Comparison of ENCODE assay signal across 8 mouse cellular contexts in genomic region chrX:134308275-134308634, GRCm38 (mm10). TPM values are rescaled to one million over a fixed set of nuclear protein-coding genes. Genes with fewer than 3 reads are reported as not detected.
DNase-seq lines count a peak whose midpoint lies in the region; ATAC-seq and TF ChIP-seq lines count a peak whose summit lies in the region.

No protein-coding gene starts in this region.

- no peak for ATAC-seq in heart, embryonic 13.5 days (ENCODE audit: extremely low read depth, insufficient number of reproducible peaks, low FRiP score, low TSS enrichment)
- ATAC-seq in forebrain, embryonic 16.5 days: peak; percentile 57

- H3K9ac ChIP-seq in heart, embryonic 13.5 days: peak overlapping the region; percentile 78
- peak overlapping the region; percentile 93 for H3K9ac ChIP-seq in ES-E14 (ENCODE audit: insufficient read depth, low read depth, low read length, poor library complexity, severe bottlenecking)
- H3K9ac ChIP-seq in forebrain, embryonic 16.5 days (replicated peaks; ENCODE audit: low read depth, low read length): peak overlapping the region; percentile 42

- DNase-seq in heart, postnatal 14 days: no peak
- peak; percentile 24 for DNase-seq in ES-E14 (ENCODE audit: low read depth, low spot score)
- DNase-seq in adrenal gland, adult (ENCODE audit: inconsistent age in 2 of 2, low spot score in 1 of 2): no peak
- no peak for DNase-seq in lung, adult 2 months
- DNase-seq in layer of hippocampus, adult 8-10 months (ENCODE audit: low spot score in 2 of 2): no peak

- H3K4me1 ChIP-seq in heart, embryonic 13.5 days: no peaks in the 10 kb centered on the region
- 0 out of 4 replicates have a peak, but pooled peaks cover 0 to 2% of the 10 kb centered on the region in 2 experiments for H3K4me1 ChIP-seq in ES-E14 (ENCODE audit: control insufficient read depth in 2 of 2, insufficient read depth in 2 of 2, low read length in 2 of 2, poor library complexity in 1 of 2)
- peaks cover 3% of the 10 kb centered on the region; the same call in 1 of the 2 replicates for H3K4me1 ChIP-seq in forebrain, embryonic 16.5 days (replicated peaks; ENCODE audit: control insufficient read depth, insufficient read depth, low read length)
- H3K4me1 ChIP-seq in megakaryocyte, embryonic 14.5 days: peaks cover 4% of the 10 kb centered on the region; the same call in 1 of the 2 replicates
- no peaks in the 10 kb centered on the region for H3K4me1 ChIP-seq in lung, adult 2 months (ENCODE audit: control insufficient read depth, insufficient read depth, low read length)

- intact Hi-C loops in heart, postnatal 14 days (cut with DNase I): loop anchor here (10.0 kb wide), 1 partner anchor 363 kb away; no protein-coding TSS in a partner anchor

- peak overlapping the region; percentile 65 for H3K4me2 ChIP-seq in heart, embryonic 13.5 days
- H3K4me2 ChIP-seq in forebrain, embryonic 16.5 days (ENCODE audit: low read length): peak overlapping the region; percentile 60

- no peak for TF ChIP-seq POLR2A in lung, adult 2 months (IDR thresholded peaks at IDR 0.05; ENCODE audit: borderline replicate concordance, extremely low read depth, low read depth, low read length)

- no peaks in the 10 kb centered on the region for H3K27me3 ChIP-seq in heart, embryonic 13.5 days (replicated peaks)
- no peaks in the 10 kb centered on the region for H3K27me3 ChIP-seq in forebrain, embryonic 16.5 days (replicated peaks; ENCODE audit: control insufficient read depth, insufficient read depth, low read length)
- H3K27me3 ChIP-seq in megakaryocyte, embryonic 14.5 days (replicated peaks): peaks cover 3% of the 10 kb centered on the region

- H3K4me3 ChIP-seq in heart, embryonic 13.5 days: peak overlapping the region; percentile 57
- H3K4me3 ChIP-seq in ES-E14 (ENCODE audit: insufficient read depth in 1 of 2, low read depth in 1 of 2, low read length in 2 of 2, poor library complexity in 1 of 2, severe bottlenecking in 1 of 2): peak overlapping the region; percentile 67 to 79
- peak overlapping the region; percentile 45 for H3K4me3 ChIP-seq in forebrain, embryonic 16.5 days (replicated peaks; ENCODE audit: low read length)
- peak overlapping the region; percentile 90 for H3K4me3 ChIP-seq in megakaryocyte, embryonic 14.5 days (replicated peaks)
- no peak overlapping the region for H3K4me3 ChIP-seq in lung, adult 2 months (replicated peaks; ENCODE audit: extremely low read depth, low read depth, low read length)

- TF ChIP-seq CTCF in lung, adult 2 months (IDR thresholded peaks at IDR 0.05; ENCODE audit: insufficient read depth, low read length): no peak

- WGBS in heart, embryonic 13.5 days: 13% methylated on average over 9 of the region's 9 CpGs
- WGBS in forebrain, embryonic 16.5 days: 30% methylated on average over 9 of the region's 9 CpGs
- WGBS in lung, adult 2 months: 36% methylated on average over 9 of the region's 9 CpGs

- H3K36me3 ChIP-seq in heart, embryonic 13.5 days: peaks cover under 1% of the 10 kb centered on the region; the same call in 1 of the 2 replicates
- H3K36me3 ChIP-seq in ES-E14 (ENCODE audit: control insufficient read depth, insufficient read depth, low read length, poor library complexity, severe bottlenecking): no peaks in the 10 kb centered on the region; the same call in 1 of the 2 replicates
- no peaks in the 10 kb centered on the region for H3K36me3 ChIP-seq in forebrain, embryonic 16.5 days (ENCODE audit: control insufficient read depth, insufficient read depth)
- H3K36me3 ChIP-seq in megakaryocyte, embryonic 14.5 days (replicated peaks; ENCODE audit: low read length): peaks cover 12% of the 10 kb centered on the region

- H3K9me3 ChIP-seq in heart, embryonic 13.5 days: no peaks in the 10 kb centered on the region
- no peaks in the 10 kb centered on the region for H3K9me3 ChIP-seq in ES-E14 (ENCODE audit: control insufficient read depth, insufficient read depth, low read depth, low read length)
- H3K9me3 ChIP-seq in forebrain, embryonic 16.5 days (ENCODE audit: control insufficient read depth, low read length): no peaks in the 10 kb centered on the region
- H3K9me3 ChIP-seq in megakaryocyte, embryonic 14.5 days: no peaks in the 10 kb centered on the region

- in situ Hi-C loops in ES-E14 (cut with MboI; ENCODE audit: low sequenced_read_pairs in 2 of 2, unreplicated experiment in 2 of 2): loop anchor here in 1 of 2 experiments (25.0 kb wide), 1 partner anchor 221 kb away; no protein-coding TSS in a partner anchor

- 0 out of 2 replicates have a peak overlapping the region, but pooled peaks have one; percentile 36 for H3K27ac ChIP-seq in heart, embryonic 13.5 days (replicated peaks)
- H3K27ac ChIP-seq in ES-E14 (ENCODE audit: insufficient read depth, low read depth, low read length, poor library complexity, severe bottlenecking): peak overlapping the region; percentile 60; the same call in 1 of the 2 replicates
- no peak overlapping the region for H3K27ac ChIP-seq in forebrain, embryonic 16.5 days (ENCODE audit: low read length)

TF ChIP-seq in ES-E14, 5 proteins besides CTCF, POLR2A, EP300 and RAD21:
- TF ChIP-seq HCFC1 (IDR thresholded peaks at IDR 0.05; ENCODE audit: borderline replicate concordance, insufficient read depth, low read length) (no peak), ZC3H11A (IDR thresholded peaks at IDR 0.05; ENCODE audit: borderline replicate concordance, low read depth, low read length) (no peak), MAFK (IDR thresholded peaks at IDR 0.05; ENCODE audit: insufficient read depth, low read depth, low read length) (no peak), ZNF384 (IDR thresholded peaks at IDR 0.05; ENCODE audit: low read depth, low read length) (no peak), CHD2 (IDR thresholded peaks at IDR 0.05; ENCODE audit: low read depth, low read length) (no peak)

RNA-seq across cellular contexts. Expression of gene Cenpi, which starts 0.4 kb away (rescaled TPM):
- 25.8 and 29.8 TPM in 2 replicates for polyA plus RNA-seq in heart, embryonic 13.5 days (2015; fragmentation: Nextera tagmentation; extraction: Ambion mirVana)
- total RNA-seq in heart, postnatal 14 days (2021): 1 to 10 TPM; 1.2 to 1.5 TPM
- total RNA-seq in ES-E14 (2012; rRNA removed): 16.0 and 18.8 TPM in 2 replicates
- polyA plus RNA-seq in forebrain, embryonic 16.5 days (2015; fragmentation: Nextera tagmentation; extraction: Ambion mirVana): 10.6 and 14.0 TPM in 2 replicates
- 0.15 TPM in 1 of 2 replicates, not detected in the other for polyA plus RNA-seq in megakaryocyte, embryonic 14.5 days (2012; ENCODE audit: insufficient read depth, low replicate concordance)
- polyA plus RNA-seq in lung, adult 2 months (2012; rRNA removed): 0.12 and 0.32 TPM in 2 replicates
- under 1 TPM; 0.28 to 0.64 (median 0.35) TPM for total RNA-seq in layer of hippocampus, adult 8-10 months (2022)

RNA-seq across cellular contexts. Expression of gene Tmem35a, which starts 13.2 kb away (rescaled TPM):
- polyA plus RNA-seq in heart, embryonic 13.5 days (2015; fragmentation: Nextera tagmentation; extraction: Ambion mirVana): 9.6 and 12.0 TPM in 2 replicates
- 10 to 100 TPM in 1 of 2 experiments, 1 to 10 TPM in 1; 9.2 to 11.9 TPM for total RNA-seq in heart, postnatal 14 days (2021)
- total RNA-seq in ES-E14 (2012; rRNA removed): 1.5 and 1.9 TPM in 2 replicates
- polyA plus RNA-seq in forebrain, embryonic 16.5 days (2015; fragmentation: Nextera tagmentation; extraction: Ambion mirVana): 127 and 134 TPM in 2 replicates
- polyA plus RNA-seq in megakaryocyte, embryonic 14.5 days (2012; ENCODE audit: insufficient read depth, low replicate concordance): not detected in 2 replicates
- polyA plus RNA-seq in lung, adult 2 months (2012; rRNA removed): 1.1 and 1.6 TPM in 2 replicates
- 10 to 100 TPM; 50.5 to 64.1 (median 53.3) TPM for total RNA-seq in layer of hippocampus, adult 8-10 months (2022)

RNA-seq across cellular contexts. Expression of gene Trmt2b, which starts 31.5 kb away (rescaled TPM):
- polyA plus RNA-seq in heart, embryonic 13.5 days (2015; fragmentation: Nextera tagmentation; extraction: Ambion mirVana): 34.2 and 36.8 TPM in 2 replicates
- 10 to 100 TPM; 37.4 to 55.0 TPM for total RNA-seq in heart, postnatal 14 days (2021)
- total RNA-seq in ES-E14 (2012; rRNA removed): 2.0 and 2.9 TPM in 2 replicates
- polyA plus RNA-seq in forebrain, embryonic 16.5 days (2015; fragmentation: Nextera tagmentation; extraction: Ambion mirVana): 5.2 and 6.2 TPM in 2 replicates
- polyA plus RNA-seq in megakaryocyte, embryonic 14.5 days (2012; ENCODE audit: insufficient read depth, low replicate concordance): 0.51 and 0.58 TPM in 2 replicates
- polyA plus RNA-seq in lung, adult 2 months (2012; rRNA removed): 5.3 and 9.1 TPM in 2 replicates
- 10 to 100 TPM in 2 of 4 experiments, 1 to 10 TPM in 2; 8.7 to 10.6 (median 9.5) TPM for total RNA-seq in layer of hippocampus, adult 8-10 months (2022)

Comparison
In these comparisons a context has a peak if more than half of its experiments do, and no peak if none do; other contexts are left out.
1. H3K9ac ChIP-seq: peak in every context shown above with its lines; median percentile 93 in ES-E14; 78 in heart, embryonic 13.5 days; 42 in forebrain, embryonic 16.5 days.